Mouse (Mus musculus) heart, postnatal 0 days (tissue): Measurements from ENCODE around the gene Cgnl1. TPM values are rescaled to one million over a fixed set of nuclear protein-coding genes. Genes with fewer than 3 reads are reported as not detected.

Experiments
- ATAC-seq: fragments of 200-750 bp; cut with Nextera tagmentation; 2 replicates; pipeline ENCODE4 v1.8.0; 2017; ENCODE audit warnings: low read depth, moderate number of reproducible peaks, moderate library complexity; ENCODE audit not compliant: insufficient read depth
- DNase-seq: peaks from one replicate; pipeline ENCODE4 v3.0.0-alpha.2; 2016; ENCODE audit warnings: low spot score
- H3K27ac ChIP-seq: fragments of 300-500 bp; sonication (generic); 2 replicates; pipeline ENCODE4 v1.5.1; 2014; ENCODE audit warnings: low read depth, mild to moderate bottlenecking
- H3K27me3 ChIP-seq: fragments of 300-500 bp; sonication (generic); 2 replicates; pipeline ENCODE4 v1.6.1; 2014; ENCODE audit warnings: low read length, mixed read lengths; ENCODE audit not compliant: control insufficient read depth, insufficient read depth
- H3K36me3 ChIP-seq: fragments of 300-500 bp; sonication (generic); replicated peaks from 2 replicates; pipeline ENCODE4 v1.6.1; 2014; ENCODE audit warnings: low read length, mixed read lengths; ENCODE audit not compliant: control insufficient read depth, insufficient read depth
- H3K4me1 ChIP-seq: fragments of 300-500 bp; sonication (generic); 2 replicates; pipeline ENCODE4 v1.6.1; 2014; ENCODE audit warnings: antibody characterized with exemption; ENCODE audit not compliant: control insufficient read depth, insufficient read depth
- H3K4me2 ChIP-seq: fragments of 300-500 bp; sonication (generic); 2 replicates; pipeline ENCODE4 v1.6.1; 2014; ENCODE audit warnings: low read depth, mild to moderate bottlenecking, low read length, moderate library complexity
- H3K4me3 ChIP-seq: fragments of 300-500 bp; sonication (generic); 2 replicates; pipeline ENCODE4 v1.5.1; 2014; ENCODE audit warnings: low read depth, low read length
- H3K9ac ChIP-seq: fragments of 300-500 bp; sonication (generic); replicated peaks from 2 replicates; pipeline ENCODE4 v1.6.1; 2014; ENCODE audit warnings: low read depth, low read length, mixed read lengths
- H3K9me3 ChIP-seq: fragments of 300-500 bp; sonication (generic); replicated peaks from 2 replicates; pipeline ENCODE4 v1.6.1; 2016; ENCODE audit warnings: low read length; ENCODE audit not compliant: control insufficient read depth
- CTCF ChIP-seq: IDR thresholded peaks from 2 replicates; pipeline ENCODE4 v1.5.1; 2016; ENCODE audit warnings: antibody characterized with exemption, control low read depth, low read depth
- EP300 ChIP-seq: IDR thresholded peaks from 2 replicates; pipeline ENCODE4 v1.6.1; 2016; ENCODE audit warnings: antibody characterized with exemption, low read depth
- WGBS: fragments of 180-500 bp; shearing (Covaris S2); extraction: QIAGEN DNeasy Blood & Tissue Kit; methylation state at CpG from one replicate; pipeline ENCODE4 v1.1.7; 2014; 5-methylcytosine and 5-hydroxymethylcytosine counted together
- polyA plus RNA-seq: library from polyadenylated mRNA; unstranded; fragments of >200 nt; fragmentation: Nextera tagmentation; extraction: Ambion mirVana; gene quantifications from 2 replicates; pipeline ENCODE4 v1.2.1, GENCODE M21; 2015
- total RNA-seq: library from RNA; depleted of rRNA; stranded (reverse); fragments of >200 nt; gene quantifications from 2 replicates; pipeline ENCODE4 v1.2.3, GENCODE M21; 2014; ENCODE audit warnings: low replicate concordance

Gene Cgnl1
- total and polyA plus RNA-seq, 2 experiments from 2014 or later: 20.0 to 20.6 TPM

GRCm38 (mm10) chr9:71693771-71694170 is 77.6 kb downstream of the Cgnl1 start:
- H3K36me3 ChIP-seq: no peaks in the 10 kb centered on the region
- no peak overlapping the region for H3K9ac ChIP-seq
- no peaks in the 10 kb centered on the region for H3K27me3 ChIP-seq
- H3K4me3 ChIP-seq: no peak overlapping the region
- no peak for TF ChIP-seq CTCF
- TF ChIP-seq EP300: no peak
- ATAC-seq (no peak), DNase-seq (no peak)
- 45% methylated on average over 4 of the region's 4 CpGs for WGBS
- H3K27ac ChIP-seq: peak overlapping the region; percentile 64
- peaks cover 32% of the 10 kb centered on the region for H3K4me1 ChIP-seq
- H3K9me3 ChIP-seq: no peaks in the 10 kb centered on the region
- no peak overlapping the region for H3K4me2 ChIP-seq

- ATAC-seq: no peak
Measured at GRCm38 (mm10) chr9:71692165-71692564, 79.2 kb downstream of the Cgnl1 start.

GRCm38 (mm10) chr9:71689369-71690073 is 81.9 kb downstream of the Cgnl1 start:
- ATAC-seq: no peak
- H3K27ac ChIP-seq: peak overlapping the region; percentile 58; the same call in 1 of the 2 replicates
- H3K36me3 ChIP-seq: no peaks in the 10 kb centered on the region

More at GRCm38 (mm10) chr9:71692165-71692564, 79.2 kb downstream of the Cgnl1 start:
- no peak overlapping the region for H3K27ac ChIP-seq
- H3K9me3 ChIP-seq: no peaks in the 10 kb centered on the region
- 96% methylated on average over 7 of the region's 7 CpGs for WGBS
- TF ChIP-seq EP300 (no peak), CTCF (no peak)
- no peak overlapping the region for H3K9ac ChIP-seq
- H3K4me2 ChIP-seq: no peak overlapping the region
- no peak for DNase-seq
- H3K36me3 ChIP-seq: no peaks in the 10 kb centered on the region
- no peaks in the 10 kb centered on the region for H3K27me3 ChIP-seq
- H3K4me1 ChIP-seq: peaks cover 30% of the 10 kb centered on the region
- no peak overlapping the region for H3K4me3 ChIP-seq

GRCm38 (mm10) chr9:71686463-71686862 is 84.9 kb downstream of the Cgnl1 start:
- H3K27me3 ChIP-seq: no peaks in the 10 kb centered on the region
- no peaks in the 10 kb centered on the region for H3K9me3 ChIP-seq
- TF ChIP-seq CTCF: no peak
- no peak for TF ChIP-seq EP300
- ATAC-seq (no peak), DNase-seq (no peak)
- no peak overlapping the region for H3K4me3 ChIP-seq
- no peaks in the 10 kb centered on the region for H3K36me3 ChIP-seq
- WGBS: 55% methylated on average over 8 of the region's 8 CpGs
- H3K4me1 ChIP-seq: 0 out of 2 replicates have a peak, but pooled peaks cover 7% of the 10 kb centered on the region
- H3K9ac ChIP-seq: no peak overlapping the region
- peak overlapping the region; percentile 66 for H3K27ac ChIP-seq
- no peak overlapping the region for H3K4me2 ChIP-seq

More at GRCm38 (mm10) chr9:71689369-71690073, 81.9 kb downstream of the Cgnl1 start:
- Histone ChIP-seq H3K4me1 (peaks cover 20% of the 10 kb centered on the region; the same call in 1 of the 2 replicates), H3K4me3 (no peak overlapping the region), H3K27me3 (no peaks in the 10 kb centered on the region), H3K9me3 (no peaks in the 10 kb centered on the region), H3K4me2 (no peak overlapping the region), H3K9ac (no peak overlapping the region)
- no peak for TF ChIP-seq EP300
- TF ChIP-seq CTCF: no peak
- WGBS: 57% methylated on average over 2 of the region's 2 CpGs
- DNase-seq: no peak

DNA sequence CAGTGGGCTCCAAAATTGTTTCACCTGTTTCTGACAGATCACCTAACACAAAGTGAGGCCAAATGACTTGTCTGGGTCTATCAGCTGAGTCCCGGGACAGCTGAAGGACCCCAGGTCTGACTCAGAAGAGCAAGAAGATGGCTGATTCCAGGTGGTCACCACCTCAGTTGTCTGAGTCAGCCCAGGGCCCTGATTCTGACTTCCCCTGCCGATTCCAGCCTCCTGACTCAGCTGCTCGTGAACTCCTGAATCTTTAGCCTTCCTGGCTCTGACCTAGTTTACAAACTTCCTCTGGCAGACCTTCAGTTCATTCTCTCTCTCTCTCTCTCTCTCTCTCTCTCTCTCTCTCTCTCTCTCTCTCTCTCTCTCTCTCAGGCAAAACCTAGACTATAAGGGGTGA is 86.6 kb downstream of the Cgnl1 start:
- no peak overlapping the region for H3K9ac ChIP-seq
- H3K27me3 ChIP-seq: no peaks in the 10 kb centered on the region
- 0 out of 2 replicates have a peak, but pooled peaks cover 7% of the 10 kb centered on the region for H3K4me1 ChIP-seq
- TF ChIP-seq CTCF: no peak
- TF ChIP-seq EP300: no peak
- no peak overlapping the region for H3K4me3 ChIP-seq
- H3K36me3 ChIP-seq: no peaks in the 10 kb centered on the region
- H3K27ac ChIP-seq: no peak overlapping the region
- no peak for ATAC-seq
- no peaks in the 10 kb centered on the region for H3K9me3 ChIP-seq
- no peak overlapping the region for H3K4me2 ChIP-seq
- WGBS: 55% methylated on average over 3 of the region's 3 CpGs
- no peak for DNase-seq
